Mouse (Mus musculus): ENCODE measurements around the gene Gramd4. TPM values are rescaled to one million over a fixed set of nuclear protein-coding genes. Genes with fewer than 3 reads are reported as not detected.
A peak's percentile ranks its signal among the peaks of the same experiment; 100 is the strongest.
"Not testable (repeated sequence)": the region's sequence is repeated elsewhere in the genome, so short reads cannot be mapped to it uniquely, and the experiment has no call there.

Gene Gramd4
- total RNA-seq, 1 experiment from 2014 or later, result 47.0 TPM

GRCm38 (mm10) chr15:86168941-86169816 is 111.7 kb downstream of the Gramd4 start:
- ATAC-seq (ENCODE audit: extremely low read depth, insufficient number of reproducible peaks, low FRiP score, poor library complexity, severe bottlenecking), result no peak

GRCm38 (mm10) chr15:86169817-86170110 is 112.3 kb downstream of the Gramd4 start:
- ATAC-seq (ENCODE audit: extremely low read depth, insufficient number of reproducible peaks, low FRiP score, poor library complexity, severe bottlenecking), result no peak

GRCm38 (mm10) chr15:86171316-86171715 is 113.8 kb downstream of the Gramd4 start:
- no peak for ATAC-seq (ENCODE audit: extremely low read depth, insufficient number of reproducible peaks, low FRiP score, poor library complexity, severe bottlenecking)

- no peak for ATAC-seq (ENCODE audit: extremely low read depth, insufficient number of reproducible peaks, low FRiP score, poor library complexity, severe bottlenecking)
Observed at GRCm38 (mm10) chr15:86172124-86172523, 114.6 kb downstream of the Gramd4 start.

- no peak for ATAC-seq (ENCODE audit: extremely low read depth, insufficient number of reproducible peaks, low FRiP score, poor library complexity, severe bottlenecking)
Observed at GRCm38 (mm10) chr15:86172526-86172925, 115.0 kb downstream of the Gramd4 start.

GRCm38 (mm10) chr15:86173136-86173985 is 115.9 kb downstream of the Gramd4 start:
- peak; percentile 65 for ATAC-seq (ENCODE audit: extremely low read depth, insufficient number of reproducible peaks, low FRiP score, poor library complexity, severe bottlenecking)

- ATAC-seq (ENCODE audit: extremely low read depth, insufficient number of reproducible peaks, low FRiP score, poor library complexity, severe bottlenecking), result no peak
Observed at GRCm38 (mm10) chr15:86175253-86176050, 118.0 kb downstream of the Gramd4 start.

GRCm38 (mm10) chr15:86176166-86176565 is 118.7 kb downstream of the Gramd4 start:
- ATAC-seq (ENCODE audit: extremely low read depth, insufficient number of reproducible peaks, low FRiP score, poor library complexity, severe bottlenecking), result no peak

GRCm38 (mm10) chr15:86176771-86177702 is 119.5 kb downstream of the Gramd4 start:
- ATAC-seq (ENCODE audit: extremely low read depth, insufficient number of reproducible peaks, low FRiP score, poor library complexity, severe bottlenecking), result no peak

GRCm38 (mm10) chr15:86177703-86178251 is 120.3 kb downstream of the Gramd4 start:
- ATAC-seq (ENCODE audit: extremely low read depth, insufficient number of reproducible peaks, low FRiP score, poor library complexity, severe bottlenecking), result not testable (repeated sequence)

- no peak for ATAC-seq (ENCODE audit: extremely low read depth, insufficient number of reproducible peaks, low FRiP score, poor library complexity, severe bottlenecking)
Observed at GRCm38 (mm10) chr15:86178594-86178993, 121.1 kb downstream of the Gramd4 start.

- ATAC-seq (ENCODE audit: extremely low read depth, insufficient number of reproducible peaks, low FRiP score, poor library complexity, severe bottlenecking), result peak; percentile 39
Observed at GRCm38 (mm10) chr15:86180427-86180826, 122.9 kb downstream of the Gramd4 start.

GRCm38 (mm10) chr15:86181321-86181720 is 123.8 kb downstream of the Gramd4 start:
- not testable (repeated sequence) for ATAC-seq (ENCODE audit: extremely low read depth, insufficient number of reproducible peaks, low FRiP score, poor library complexity, severe bottlenecking)

GRCm38 (mm10) chr15:86181941-86182439 is 124.5 kb downstream of the Gramd4 start:
- ATAC-seq (ENCODE audit: extremely low read depth, insufficient number of reproducible peaks, low FRiP score, poor library complexity, severe bottlenecking), result no peak

- ATAC-seq (ENCODE audit: extremely low read depth, insufficient number of reproducible peaks, low FRiP score, poor library complexity, severe bottlenecking), result peak; percentile 82
Observed at GRCm38 (mm10) chr15:86182646-86183045, 125.2 kb downstream of the Gramd4 start.

- ATAC-seq (ENCODE audit: extremely low read depth, insufficient number of reproducible peaks, low FRiP score, poor library complexity, severe bottlenecking), result no peak
Observed at GRCm38 (mm10) chr15:86183484-86183883, 126.0 kb downstream of the Gramd4 start.

- ATAC-seq (ENCODE audit: extremely low read depth, insufficient number of reproducible peaks, low FRiP score, poor library complexity, severe bottlenecking), result no peak
Observed at GRCm38 (mm10) chr15:86184071-86184470, 126.6 kb downstream of the Gramd4 start.
